Mouse (Mus musculus) retina, embryonic 14.5 days (tissue): ENCODE results near the gene Srrm3.

ENCODE experiments used
- DNase-seq: peaks from one replicate; pipeline ENCODE4 v3.0.0-alpha.2; 2015; ENCODE audit warnings: low spot score

Gene Srrm3

GRCm38 (mm10) chr5:135822316-135822944 lies 15.7 kb downstream of the Srrm3 start:
- DNase-seq, result peak; percentile 60

GRCm38 (mm10) chr5:135824517-135824916 lies 17.8 kb downstream of the Srrm3 start:
- DNase-seq, result no peak

- peak; percentile 39 for DNase-seq
These were observed 19.5 kb downstream of the Srrm3 start for GRCm38 (mm10) chr5:135826225-135826624.

DNA sequence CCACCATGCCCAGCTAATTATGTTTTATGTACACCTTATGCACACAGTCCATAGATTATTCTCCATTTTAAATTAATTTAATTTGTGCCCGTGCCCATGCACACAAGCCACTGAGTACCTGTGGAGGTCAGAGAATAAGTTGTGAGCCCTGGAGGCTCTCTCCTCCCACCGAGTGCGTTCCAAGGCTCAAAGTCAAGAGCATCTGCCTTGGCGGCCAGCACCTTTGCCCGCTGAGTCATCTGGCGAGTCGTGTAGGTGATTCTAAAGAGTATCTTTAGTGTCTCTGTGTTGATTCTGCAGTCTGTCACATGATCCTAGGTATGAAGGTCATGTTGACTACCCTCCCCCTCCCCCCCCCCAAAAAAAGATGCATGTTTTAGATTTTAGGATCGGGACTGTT lies 22.7 kb downstream of the Srrm3 start:
- no peak for DNase-seq

GRCm38 (mm10) chr5:135832729-135833128 lies 26.0 kb downstream of the Srrm3 start:
- DNase-seq, result peak; percentile 11

DNA sequence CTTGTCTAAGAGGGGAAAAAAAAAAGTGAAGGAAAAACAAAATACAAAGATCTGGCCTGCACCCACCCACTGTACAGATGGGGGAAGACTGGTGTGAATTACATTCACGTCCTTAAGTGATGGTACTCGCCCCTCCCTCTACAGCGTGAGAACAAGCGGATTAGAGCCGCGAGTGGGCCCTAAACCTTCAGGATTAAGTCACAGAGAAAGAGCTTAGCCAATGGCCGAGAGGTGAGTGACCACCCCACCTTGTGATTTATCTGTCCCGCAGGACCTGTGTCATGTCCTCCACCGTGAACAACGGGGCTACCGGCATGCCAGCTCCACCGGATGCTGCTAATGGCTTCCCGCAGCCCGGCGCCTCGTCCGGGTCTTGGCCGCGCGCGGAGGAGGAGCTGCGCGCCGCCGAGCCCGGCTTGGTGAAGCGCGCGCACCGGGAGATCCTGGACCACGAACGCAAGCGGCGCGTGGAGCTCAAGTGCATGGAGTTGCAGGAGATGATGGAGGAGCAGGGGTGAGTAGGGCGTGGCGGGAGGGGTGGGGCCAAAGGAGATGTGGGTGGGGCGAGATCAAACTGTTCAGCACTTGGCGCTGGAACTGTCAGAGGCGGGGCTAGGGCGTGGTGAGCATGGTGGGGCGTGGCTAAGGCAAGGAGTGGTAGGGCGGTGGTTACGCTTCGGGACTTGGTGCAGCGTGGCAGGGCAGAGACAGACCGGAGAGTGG lies 28.2 kb downstream of the Srrm3 start:
- peak; percentile 90 for DNase-seq

DNA sequence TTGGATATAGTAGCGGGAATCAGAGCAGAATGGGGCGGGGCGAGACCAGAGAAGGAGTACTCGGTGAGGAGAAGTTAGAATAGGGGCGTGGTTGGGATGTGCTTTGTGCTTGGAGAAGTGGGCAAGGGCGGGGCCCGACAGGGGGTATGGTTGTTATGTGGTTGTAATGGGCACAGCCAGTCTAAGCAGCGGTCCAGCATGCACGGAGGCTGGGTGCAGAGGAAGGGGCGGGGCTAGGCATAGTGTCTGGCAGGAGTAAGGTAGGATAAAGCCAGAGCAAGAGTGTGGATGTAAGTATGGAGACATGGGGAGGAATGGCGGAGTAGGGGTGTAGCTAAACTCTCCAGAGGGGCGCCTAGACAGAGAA lies 28.8 kb downstream of the Srrm3 start:
- no peak for DNase-seq

DNA sequence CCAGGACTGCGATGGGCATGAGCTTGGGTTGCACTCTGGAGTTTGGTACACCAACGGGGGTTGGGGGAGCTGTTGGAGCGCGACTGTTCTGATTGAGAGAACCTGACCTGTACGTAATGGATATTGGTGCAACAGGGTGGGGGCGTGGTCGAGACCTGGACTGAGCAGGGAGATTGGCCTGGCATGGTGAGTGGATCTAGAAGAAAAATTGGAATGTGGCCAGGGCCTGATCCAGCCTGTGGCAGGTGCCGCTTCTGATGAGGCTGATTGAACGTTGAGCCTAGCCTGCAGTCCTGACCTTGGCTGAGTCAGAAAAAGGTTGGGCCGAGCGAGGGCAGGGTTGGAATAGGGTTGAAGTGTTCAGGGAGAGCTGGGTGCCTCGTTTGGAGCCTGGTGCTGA lies 29.3 kb downstream of the Srrm3 start:
- DNase-seq, result peak; percentile 15

DNA sequence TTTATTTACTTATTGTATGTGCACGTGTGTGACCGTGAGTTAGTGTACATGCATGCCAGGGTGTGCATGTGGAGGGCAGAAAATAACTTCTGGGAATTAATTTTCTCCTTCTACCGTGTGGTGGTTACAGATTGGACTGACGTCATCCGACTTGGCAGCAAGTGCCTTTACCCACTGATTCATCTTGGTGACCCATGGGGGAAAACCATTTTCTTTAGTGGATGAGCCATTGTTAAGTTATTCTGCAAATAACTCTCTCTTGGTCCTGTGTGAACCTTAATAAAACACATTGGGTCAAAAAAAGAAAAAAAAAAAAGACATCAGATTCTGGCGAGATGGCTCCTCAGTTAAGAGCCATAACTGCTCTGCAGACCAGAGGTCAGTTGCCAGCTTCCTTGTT lies 35.0 kb downstream of the Srrm3 start:
- DNase-seq, result no peak

DNA sequence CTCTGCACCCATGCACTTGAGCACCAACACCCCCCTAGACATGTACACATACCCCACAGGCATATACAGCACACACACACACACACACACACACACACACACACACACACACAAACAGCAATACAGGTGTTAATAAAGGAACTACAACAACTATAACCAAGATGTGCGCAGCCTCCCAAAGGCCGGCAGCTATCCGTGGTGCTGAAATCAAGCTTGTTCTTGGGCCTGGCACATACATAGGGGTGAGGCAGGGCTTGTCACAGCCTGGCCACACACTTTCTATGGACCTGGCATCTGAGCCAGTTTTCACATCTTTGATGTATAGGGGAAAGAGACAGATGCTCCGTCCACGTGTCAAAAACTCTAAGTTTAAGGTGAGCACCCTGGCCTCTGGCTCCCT lies 36.7 kb downstream of the Srrm3 start:
- peak; percentile 61 for DNase-seq

DNA sequence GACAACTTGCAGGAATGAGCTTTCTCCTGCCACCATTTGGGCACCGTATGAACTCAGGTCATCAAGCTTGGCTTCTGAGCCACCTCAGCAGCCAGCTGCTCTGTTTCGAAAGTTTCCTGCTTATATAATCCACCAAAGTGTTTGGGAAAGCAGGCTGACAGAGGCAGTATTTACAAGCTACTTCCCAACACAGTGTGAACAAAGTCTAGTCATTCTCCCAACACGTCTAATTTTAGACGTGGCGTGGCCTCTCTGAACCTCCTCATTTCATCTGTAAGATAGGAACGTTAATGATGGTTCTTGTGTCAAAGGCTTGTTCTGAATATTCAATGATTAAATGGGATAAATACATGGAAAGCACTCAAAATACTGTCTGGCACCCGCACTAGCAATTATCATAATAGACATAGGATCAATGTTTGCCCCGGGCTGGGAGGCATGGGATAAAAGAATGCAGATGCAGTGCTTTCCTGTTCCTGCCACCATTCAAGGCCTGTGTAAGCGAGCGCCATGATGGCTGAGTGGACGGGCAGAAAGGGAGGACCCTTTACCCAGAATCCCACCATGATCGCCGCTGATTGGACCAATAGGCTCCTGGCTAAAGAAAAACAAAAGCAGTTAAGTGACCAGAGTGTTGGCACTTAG lies 39.1 kb downstream of the Srrm3 start:
- DNase-seq, result no peak

- DNase-seq, result no peak
These were observed 40.8 kb downstream of the Srrm3 start for GRCm38 (mm10) chr5:135847460-135847859.

DNA sequence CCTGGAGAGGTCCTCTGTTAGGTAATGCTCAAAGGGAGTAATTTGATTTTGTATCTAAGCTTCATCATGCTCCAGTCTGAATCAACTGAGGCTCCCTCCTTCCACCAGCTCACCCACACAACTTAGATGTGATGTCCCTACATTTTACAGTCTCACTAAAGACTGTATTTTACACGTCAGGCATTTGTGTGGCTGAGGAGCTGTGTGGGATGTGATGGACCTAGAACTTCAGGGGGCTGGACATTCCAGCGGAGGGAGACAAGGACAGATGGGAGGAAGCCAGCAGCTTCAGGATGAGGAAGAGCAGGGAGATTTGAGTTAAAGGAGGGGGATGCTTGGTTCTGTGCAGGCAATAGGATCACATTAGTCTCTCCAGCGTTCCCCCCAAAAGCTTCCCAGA lies 41.2 kb downstream of the Srrm3 start:
- no peak for DNase-seq

DNA sequence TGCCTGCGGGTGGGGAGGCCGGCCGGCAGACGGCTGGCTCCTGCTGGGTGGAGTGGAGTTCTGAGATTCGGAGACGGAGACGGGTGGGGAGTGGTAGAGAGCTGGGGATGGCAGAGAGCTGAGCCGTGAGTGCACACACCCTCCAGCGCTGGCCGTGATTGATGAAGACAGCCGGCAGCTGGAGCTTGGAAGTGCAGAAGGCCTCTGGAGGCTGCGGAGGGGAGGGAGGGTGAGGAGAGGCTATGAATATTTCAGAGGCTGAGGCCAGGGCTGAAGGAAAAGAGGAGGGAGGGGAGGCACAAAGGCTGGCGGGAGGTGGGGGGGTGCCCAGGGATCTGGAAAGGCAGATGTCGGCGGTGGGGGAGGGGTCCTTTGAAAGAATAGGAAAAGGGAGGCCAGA lies 44.3 kb downstream of the Srrm3 start:
- peak; percentile 81 for DNase-seq

- DNase-seq, result no peak
These were observed 44.8 kb downstream of the Srrm3 start for GRCm38 (mm10) chr5:135851481-135851880.

GRCm38 (mm10) chr5:135852421-135852820 lies 45.7 kb downstream of the Srrm3 start:
- no peak for DNase-seq

DNA sequence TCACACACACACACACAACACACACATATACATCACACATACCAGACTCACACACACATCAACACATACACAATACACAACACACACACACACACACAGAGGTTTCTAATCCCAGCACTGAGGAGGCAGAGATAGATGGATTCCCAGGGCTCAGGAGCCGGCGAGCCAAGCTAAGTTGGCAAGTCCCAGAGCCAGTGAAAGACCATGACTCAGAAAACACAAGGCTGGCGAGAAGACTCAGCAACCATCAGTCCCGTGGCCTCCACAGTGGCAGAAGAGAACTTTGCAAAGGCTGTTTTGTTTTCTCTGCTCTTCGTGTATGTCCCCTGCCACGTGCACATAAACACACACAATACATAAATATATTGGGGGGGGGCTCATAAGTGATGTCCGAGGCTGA lies 47.0 kb downstream of the Srrm3 start:
- no peak for DNase-seq

- DNase-seq, result peak; percentile 89
These were observed 48.5 kb downstream of the Srrm3 start for GRCm38 (mm10) chr5:135855156-135855555.

DNA sequence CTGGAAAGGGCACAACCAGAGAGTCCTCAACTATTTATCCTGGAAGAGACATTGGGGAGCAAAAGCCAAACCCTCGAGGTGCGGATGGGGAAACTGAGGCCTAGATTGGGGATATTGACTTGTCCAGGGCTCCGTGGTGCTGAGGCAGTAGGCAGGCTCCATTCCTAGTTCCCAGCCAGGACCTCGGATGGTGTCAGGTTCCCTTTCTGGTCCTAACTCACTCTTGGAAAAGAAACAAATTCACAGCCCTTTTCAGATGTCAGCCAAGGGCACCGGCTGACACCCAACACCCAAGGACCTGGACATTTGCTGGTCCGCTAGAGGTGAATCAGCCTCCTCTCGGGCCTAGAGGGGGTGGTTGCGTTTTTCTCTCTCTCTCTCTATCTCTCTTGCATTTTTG lies 60.0 kb downstream of the Srrm3 start:
- DNase-seq, result no peak

DNA sequence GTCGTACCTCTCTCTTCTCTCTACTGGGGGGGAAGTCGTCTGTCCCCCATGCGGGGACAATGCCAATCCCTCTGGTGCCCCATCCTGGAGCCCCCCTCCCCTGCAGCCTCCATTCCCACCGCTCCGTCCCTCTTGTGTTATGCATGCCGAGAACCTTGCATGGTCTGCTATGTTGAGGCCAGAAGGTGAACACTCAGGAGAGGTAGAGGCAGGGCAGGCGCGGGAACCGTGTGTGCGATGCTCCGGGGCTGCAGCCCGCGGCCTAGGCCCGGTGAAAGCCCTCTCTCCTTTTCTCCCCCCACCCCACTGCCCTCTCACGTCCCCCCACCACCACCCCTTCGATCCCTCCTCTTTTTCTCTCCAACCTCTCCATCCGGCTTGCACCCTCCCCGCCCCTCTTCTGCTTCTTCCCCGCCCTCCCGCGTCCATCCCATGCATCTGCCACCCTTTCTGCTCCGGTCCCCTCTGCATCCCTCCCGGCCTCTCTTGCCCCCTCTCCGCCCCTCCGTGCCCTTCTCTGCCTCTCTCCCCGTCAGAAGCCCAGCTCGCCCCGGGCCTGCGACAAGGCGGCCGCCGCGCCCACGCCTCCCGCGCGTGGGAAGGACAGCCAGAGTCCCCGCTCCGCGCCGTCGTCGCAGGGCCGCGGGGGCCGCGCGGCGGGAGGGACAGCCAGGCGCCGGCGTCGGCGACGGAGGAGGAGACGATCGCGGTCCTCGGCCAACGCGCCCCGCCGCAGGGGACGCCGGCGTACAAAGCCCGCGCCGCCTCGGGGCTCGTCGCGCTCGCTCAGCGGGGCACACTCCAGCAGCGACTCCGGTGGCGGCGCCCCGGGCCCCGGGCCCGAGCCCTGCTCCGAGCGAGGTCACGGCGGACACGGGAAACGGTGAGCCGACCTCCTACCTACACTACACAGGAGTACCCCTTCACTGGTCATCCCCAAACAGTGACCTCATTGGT lies 61.2 kb downstream of the Srrm3 start:
- DNase-seq, result peak; percentile 43

- DNase-seq, result no peak
These were observed 62.0 kb downstream of the Srrm3 start for GRCm38 (mm10) chr5:135868653-135869052.
